Mouse (Mus musculus) spleen, adult 18-20 months (tissue): ENCODE measurements around the gene Resf1.
"Not testable (repeated sequence)": the region's sequence is repeated elsewhere in the genome, so short reads cannot be mapped to it uniquely, and the experiment has no call there.

Experiments
- DNase-seq, 2 experiments: peaks; one replicate each; pipeline ENCODE4 v3.0.0; 2022; ENCODE audit warnings: mixed read lengths in 2 of 2

The Resf1 gene

GRCm38 (mm10) chr6:149308956-149309932 is at the start of gene Resf1:
Gene Resf1, plus strand, starts transcription at chr6:149309414.
- DNase-seq: peak; percentile 81 to 86

- DNase-seq: no peak
Measured at GRCm38 (mm10) chr6:149260801-149261239, 48.4 kb upstream of the Resf1 start.

- no peak for DNase-seq
Measured at GRCm38 (mm10) chr6:149267951-149268350, 41.3 kb upstream of the Resf1 start.

- no peak for DNase-seq
Measured at GRCm38 (mm10) chr6:149278248-149278731, 30.9 kb upstream of the Resf1 start.

- no peak for DNase-seq
Measured at GRCm38 (mm10) chr6:149278866-149279265, 30.3 kb upstream of the Resf1 start.

GRCm38 (mm10) chr6:149280511-149280910 is 28.7 kb upstream of the Resf1 start:
- no peak for DNase-seq

- DNase-seq: not testable (repeated sequence)
Measured at GRCm38 (mm10) chr6:149288190-149288589, 21.0 kb upstream of the Resf1 start.

GRCm38 (mm10) chr6:149303231-149303630 is 6.0 kb upstream of the Resf1 start:
- DNase-seq: not testable (repeated sequence)

- DNase-seq: no peak
Measured at GRCm38 (mm10) chr6:149307092-149307491, 2.1 kb upstream of the Resf1 start.

- no peak for DNase-seq
Measured at GRCm38 (mm10) chr6:149307801-149308200, 1.4 kb upstream of the Resf1 start.

- no peak for DNase-seq
Measured at GRCm38 (mm10) chr6:149310226-149310625, 1.0 kb downstream of the Resf1 start.

GRCm38 (mm10) chr6:149311044-149311443 is 1.8 kb downstream of the Resf1 start:
- DNase-seq: no peak

GRCm38 (mm10) chr6:149311778-149312177 is 2.6 kb downstream of the Resf1 start:
- DNase-seq: no peak

- no peak for DNase-seq
Measured at GRCm38 (mm10) chr6:149312221-149312620, 3.0 kb downstream of the Resf1 start.

- no peak for DNase-seq
Measured at GRCm38 (mm10) chr6:149314918-149315317, 5.7 kb downstream of the Resf1 start.

GRCm38 (mm10) chr6:149323523-149324241 is 14.5 kb downstream of the Resf1 start:
- DNase-seq: no peak

GRCm38 (mm10) chr6:149324242-149324633 is 15.0 kb downstream of the Resf1 start:
- DNase-seq: no peak

- no peak for DNase-seq
Measured at GRCm38 (mm10) chr6:149329071-149329470, 19.9 kb downstream of the Resf1 start.

- no peak for DNase-seq
Measured at GRCm38 (mm10) chr6:149330332-149330731, 21.1 kb downstream of the Resf1 start.

GRCm38 (mm10) chr6:149333036-149333435 is 23.8 kb downstream of the Resf1 start:
- DNase-seq: no peak

- no peak for DNase-seq
Measured at GRCm38 (mm10) chr6:149337990-149338389, 28.8 kb downstream of the Resf1 start.

GRCm38 (mm10) chr6:149338622-149339021 is 29.4 kb downstream of the Resf1 start:
- no peak for DNase-seq

- no peak for DNase-seq
Measured at GRCm38 (mm10) chr6:149343802-149344201, 34.6 kb downstream of the Resf1 start.
